Mouse (Mus musculus) B cell, adult 2 months (primary cell): ENCODE data around the gene Klf3.

ENCODE experiments used
- DNase-seq, 2 experiments: peaks; one replicate each; pipeline ENCODE4 v3.0.0; 2022

Klf3 gene

GRCm38 (mm10) chr5:64839016-64839599 lies 35.9 kb downstream of the Klf3 start:
- DNase-seq: no peak

DNA sequence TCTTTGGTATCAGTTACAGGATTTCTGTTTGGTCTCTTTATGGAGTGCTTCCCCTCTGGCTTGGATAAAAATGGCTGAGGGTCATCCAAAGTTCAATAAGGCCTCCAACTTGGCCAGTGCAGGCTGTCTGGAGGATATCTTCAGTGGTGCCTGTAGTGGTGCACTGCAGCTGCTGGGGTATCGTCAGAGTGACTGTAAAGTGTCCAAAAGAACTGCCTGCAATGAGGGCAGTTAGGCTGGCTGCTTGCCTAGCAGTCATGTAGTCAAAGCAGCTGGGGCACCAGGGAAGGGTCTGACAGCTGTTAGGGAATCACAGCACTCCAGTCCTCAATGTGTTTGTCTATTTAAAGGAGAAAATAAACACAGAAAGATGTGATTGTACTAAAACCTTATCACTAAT lies 36.9 kb downstream of the Klf3 start:
- no peak for DNase-seq

- DNase-seq: no peak
Observed at GRCm38 (mm10) chr5:64844622-64845021, 41.4 kb downstream of the Klf3 start.

GRCm38 (mm10) chr5:64847305-64847704 lies 44.1 kb downstream of the Klf3 start:
- peak; percentile 26 to 31 for DNase-seq

GRCm38 (mm10) chr5:64849892-64850291 lies 46.7 kb downstream of the Klf3 start:
- DNase-seq: no peak

DNA sequence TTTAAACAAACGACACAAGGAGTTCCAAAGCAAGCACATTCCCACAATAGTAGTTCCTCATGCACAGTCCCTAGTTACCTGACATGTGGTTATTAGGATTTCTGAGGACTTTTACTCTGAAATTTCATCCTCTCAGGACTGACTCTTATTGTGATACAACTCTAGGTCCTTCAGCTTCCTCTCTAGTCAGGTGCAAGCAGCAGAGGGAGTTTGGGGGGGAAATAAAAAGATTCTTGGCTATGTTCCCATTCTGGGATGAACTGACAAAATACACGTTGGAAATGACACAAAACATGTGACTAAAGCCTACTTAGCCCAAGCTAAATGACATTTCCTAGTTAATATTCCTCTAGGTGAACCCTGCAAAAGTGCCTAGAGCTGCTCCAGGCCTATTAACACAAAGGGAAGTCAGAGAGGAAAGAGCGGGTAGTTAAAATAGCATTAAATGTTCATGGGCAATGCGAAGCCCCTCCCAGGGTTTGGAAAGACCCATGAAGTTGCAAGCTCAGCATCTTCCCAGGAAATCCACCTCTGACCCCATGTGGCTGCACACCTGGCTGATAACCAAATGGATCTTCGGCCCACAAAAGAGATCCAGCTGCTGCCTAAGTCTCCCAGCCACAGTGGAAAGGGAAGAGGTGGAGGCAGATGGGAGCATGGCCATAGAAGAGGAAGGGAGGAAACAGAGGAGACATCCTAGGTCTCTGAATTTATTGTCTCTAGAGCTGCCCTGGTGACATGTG lies 49.6 kb downstream of the Klf3 start:
- DNase-seq: peak; percentile 16 to 29

DNA sequence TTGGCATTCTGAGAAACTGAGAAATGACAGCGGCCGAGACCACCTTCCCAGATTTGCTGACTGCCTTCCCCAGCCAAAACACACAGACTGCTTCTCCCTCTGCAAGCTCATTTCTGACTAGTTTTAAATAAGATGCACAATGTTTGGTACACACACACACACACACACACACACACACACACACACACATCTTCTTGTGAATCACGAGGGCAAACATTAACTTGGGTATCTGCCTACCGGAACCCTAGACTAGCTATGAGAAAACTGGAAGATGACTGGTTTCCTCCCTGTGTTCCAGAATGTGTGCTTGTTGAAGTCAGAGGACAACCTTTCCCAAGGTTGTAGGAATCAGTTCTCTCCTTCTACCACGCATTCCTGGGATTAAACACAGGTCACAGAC lies 50.2 kb downstream of the Klf3 start:
- no peak for DNase-seq

DNA sequence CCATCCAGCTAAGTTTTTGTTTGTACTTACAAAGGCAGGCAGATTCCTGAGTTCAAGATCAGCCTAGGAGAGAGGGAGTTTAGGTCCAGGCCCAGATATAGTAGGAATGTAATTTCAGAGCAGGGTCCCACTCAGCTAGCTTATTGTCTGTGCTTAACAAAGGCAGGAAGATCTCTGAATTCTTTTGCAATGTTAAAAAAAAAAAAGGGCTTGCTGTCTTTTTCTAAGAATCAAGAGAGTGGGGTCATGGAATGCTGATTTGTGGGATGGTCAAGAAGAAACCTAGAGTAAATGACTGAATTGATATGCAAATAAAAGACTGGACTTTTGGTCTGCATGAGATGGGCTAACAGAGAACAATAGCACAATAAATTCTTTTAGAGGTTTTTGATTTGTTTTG lies 52.0 kb downstream of the Klf3 start:
- no peak for DNase-seq

- peak; percentile 40 to 50 for DNase-seq
Observed at GRCm38 (mm10) chr5:64860900-64861470, 57.8 kb downstream of the Klf3 start.

- DNase-seq: peak; percentile 36 to 40
Observed at GRCm38 (mm10) chr5:64861471-64862199, 58.4 kb downstream of the Klf3 start.

DNA sequence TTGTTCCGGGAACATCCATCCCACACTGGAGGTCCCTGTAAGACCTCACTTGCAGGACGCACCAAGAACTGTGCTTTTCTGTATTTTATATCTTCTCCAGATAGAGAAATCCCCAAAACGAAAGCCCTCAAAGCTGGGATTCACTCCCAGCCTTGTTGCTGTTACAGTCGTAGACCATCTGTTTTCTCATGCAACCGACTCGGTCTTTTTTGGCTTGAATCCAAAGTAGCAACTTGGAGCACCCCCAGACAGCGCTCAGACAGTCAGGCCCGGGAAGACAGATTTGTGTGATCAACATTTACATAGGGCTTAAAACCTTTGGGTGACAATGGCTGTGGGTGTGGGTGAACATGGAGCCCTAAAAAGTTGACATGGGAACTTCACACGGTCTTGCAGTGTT lies 59.1 kb downstream of the Klf3 start:
- peak; percentile 14 to 19 for DNase-seq

- DNase-seq: peak; percentile 68 to 74
Observed at GRCm38 (mm10) chr5:64864699-64865108, 61.5 kb downstream of the Klf3 start.

DNA sequence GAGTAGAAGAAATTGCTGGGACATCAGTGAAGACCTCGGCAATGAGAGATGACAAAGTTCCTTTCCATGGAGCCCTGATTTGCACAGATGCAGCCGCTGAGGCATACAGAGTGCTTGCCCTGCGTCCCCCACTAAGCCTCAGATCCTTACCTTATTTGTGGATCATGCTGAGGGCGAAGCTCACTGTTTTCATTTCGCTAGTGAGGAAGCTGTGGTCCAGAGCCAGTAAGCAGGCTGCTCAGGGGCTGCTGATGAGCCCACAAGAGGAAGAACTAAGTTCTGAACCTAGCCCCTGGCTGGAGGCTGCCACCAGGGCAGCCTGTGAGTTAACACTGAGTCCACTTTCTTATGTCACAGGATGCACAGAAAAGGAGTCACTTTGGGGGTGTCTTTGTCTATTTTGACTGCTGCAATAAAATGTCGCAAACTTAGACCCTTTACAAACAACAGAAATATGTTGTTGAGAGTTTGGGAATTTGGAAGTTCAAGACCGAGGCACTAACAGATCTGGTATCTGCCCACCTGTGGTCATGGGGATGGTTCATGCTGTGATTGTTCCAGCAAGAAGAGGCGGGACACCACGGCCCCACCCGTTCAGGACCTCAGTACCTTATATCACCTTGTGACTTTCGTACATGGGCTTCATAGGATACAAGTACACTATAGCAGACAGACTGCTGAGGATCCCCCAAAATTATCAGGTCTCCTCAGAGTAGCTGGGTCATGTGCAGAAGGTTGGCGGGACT lies 62.2 kb downstream of the Klf3 start:
- peak; percentile 51 to 53 for DNase-seq

- DNase-seq: peak; percentile 46 to 57
Observed at GRCm38 (mm10) chr5:64866331-64867050, 63.3 kb downstream of the Klf3 start.

- DNase-seq: no peak
Observed at GRCm38 (mm10) chr5:64867124-64867523, 63.9 kb downstream of the Klf3 start.

- no peak for DNase-seq
Observed at GRCm38 (mm10) chr5:64867551-64867950, 64.4 kb downstream of the Klf3 start.

GRCm38 (mm10) chr5:64876086-64876830 lies 73.1 kb downstream of the Klf3 start:
- DNase-seq: no peak

- DNase-seq: no peak
Observed at GRCm38 (mm10) chr5:64877235-64878026, 74.2 kb downstream of the Klf3 start.

DNA sequence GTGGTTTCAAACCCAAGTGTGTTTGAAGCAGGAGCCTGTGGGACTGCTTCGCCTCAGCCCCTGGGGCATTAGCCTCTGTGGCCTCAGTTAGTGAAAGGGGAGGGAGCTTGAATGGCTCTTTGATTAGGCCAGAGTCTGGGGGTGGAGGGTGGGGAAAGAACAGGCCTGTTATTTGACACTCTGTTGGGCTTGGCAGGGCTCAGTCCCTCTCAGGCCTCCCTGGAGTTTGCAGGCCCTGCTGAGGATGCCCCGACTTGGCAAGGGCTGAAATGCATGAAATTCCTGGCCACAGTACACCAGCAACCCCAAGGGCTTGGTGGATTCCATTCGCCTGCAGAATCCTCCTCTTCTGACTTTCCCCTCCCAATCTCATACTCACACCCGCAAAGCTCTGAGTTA lies 74.8 kb downstream of the Klf3 start:
- no peak for DNase-seq

- DNase-seq: no peak
Observed at GRCm38 (mm10) chr5:64878526-64878925, 75.3 kb downstream of the Klf3 start.

DNA sequence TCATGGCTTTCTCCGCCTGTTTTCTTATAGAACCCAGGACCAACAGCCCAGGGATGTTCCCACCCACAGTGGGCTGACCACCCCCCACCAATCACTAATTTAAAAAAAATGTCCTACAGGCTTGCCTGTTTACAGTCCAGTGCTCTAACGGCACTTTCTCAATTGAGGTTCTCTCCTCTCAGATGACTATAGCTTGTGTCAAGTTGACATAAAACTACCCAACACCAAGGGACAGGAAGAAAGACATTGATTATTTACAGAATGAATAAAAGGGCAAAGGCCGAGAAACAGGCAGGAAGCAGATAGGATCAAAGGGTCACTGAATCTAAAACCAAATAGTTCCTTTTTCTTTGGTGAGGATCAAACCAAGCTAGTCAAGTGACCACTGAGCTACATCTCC lies 76.1 kb downstream of the Klf3 start:
- DNase-seq: no peak
